Mouse (Mus musculus) retina, embryonic 14.5 days (tissue): ENCODE measurements around the gene Pwp2.
"Not testable (repeated sequence)": the region's sequence is repeated elsewhere in the genome, so short reads cannot be mapped to it uniquely, and the experiment has no call there.

Experiments
- DNase-seq: peaks from one replicate; pipeline ENCODE4 v3.0.0-alpha.2; 2015; ENCODE audit warnings: low spot score

The Pwp2 gene

DNA sequence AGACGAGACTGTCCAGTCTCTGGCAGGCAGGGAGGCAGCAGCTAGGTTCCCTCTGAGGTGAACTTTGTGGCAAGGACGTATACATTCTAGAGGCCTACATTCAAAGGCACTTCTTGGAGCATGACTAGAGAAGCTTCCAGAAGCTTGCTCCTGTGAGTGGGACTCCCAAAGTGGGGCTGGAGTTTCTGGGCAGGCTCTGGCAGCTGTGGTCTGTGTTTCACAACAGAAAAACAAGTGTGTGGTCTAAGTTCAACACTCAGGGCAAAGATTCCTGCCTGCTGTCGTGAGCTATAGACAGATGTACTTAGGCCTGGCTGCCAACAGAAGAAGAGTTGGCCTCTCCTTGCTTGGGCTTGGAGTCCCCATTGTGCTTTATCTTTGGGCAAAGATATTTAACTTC is 44.1 kb downstream of the Pwp2 start:
- no peak for DNase-seq

DNA sequence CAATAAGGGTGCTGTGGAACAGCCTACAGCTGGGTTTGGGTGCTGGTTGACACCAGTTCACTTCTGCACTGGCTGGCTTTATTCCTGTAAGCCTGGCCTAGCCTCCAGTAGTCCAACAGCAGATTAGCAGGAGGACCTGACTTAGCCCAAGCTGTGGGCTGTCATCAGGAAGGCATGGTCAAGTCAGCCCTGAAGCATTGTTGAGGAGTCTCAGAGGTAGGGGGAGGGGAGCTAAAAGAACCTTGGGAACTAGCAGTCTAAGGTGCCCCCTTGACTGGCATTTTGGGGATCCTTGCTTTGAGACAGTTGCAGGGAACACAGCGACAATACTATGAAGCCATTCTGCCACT is 44.7 kb downstream of the Pwp2 start:
- no peak for DNase-seq

DNA sequence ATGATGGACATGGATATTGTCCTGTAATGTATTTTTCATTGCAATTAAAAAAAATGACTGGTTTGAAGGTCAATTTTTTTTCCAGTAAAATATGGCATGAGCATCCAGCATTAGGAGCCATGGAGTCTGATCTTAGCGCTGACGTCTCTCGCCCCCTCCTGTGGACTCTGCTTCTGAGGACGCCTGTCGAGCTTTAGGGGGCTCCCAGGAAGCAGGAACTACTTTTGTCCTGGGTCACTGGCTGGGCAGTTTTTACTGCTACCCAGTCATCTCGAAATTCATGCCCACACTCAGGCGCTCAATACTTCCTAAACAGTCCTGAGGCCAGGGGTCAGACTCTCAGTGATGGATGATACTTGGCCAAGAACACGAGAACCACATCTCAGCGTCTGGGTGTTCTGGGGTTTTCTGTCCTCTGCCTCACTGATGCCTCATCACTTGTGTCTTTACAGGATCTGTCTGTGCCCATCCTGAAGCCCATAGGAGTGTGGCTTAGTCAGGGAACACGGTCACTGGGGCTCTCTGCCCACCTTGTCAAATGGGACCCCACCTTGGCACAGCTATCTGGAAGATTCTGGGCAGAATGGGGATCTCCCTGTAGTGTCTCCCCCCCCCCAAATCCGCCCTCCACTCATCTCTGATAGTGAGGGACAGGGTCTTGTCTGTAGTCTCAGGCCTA is 45.2 kb downstream of the Pwp2 start:
- DNase-seq: no peak

DNA sequence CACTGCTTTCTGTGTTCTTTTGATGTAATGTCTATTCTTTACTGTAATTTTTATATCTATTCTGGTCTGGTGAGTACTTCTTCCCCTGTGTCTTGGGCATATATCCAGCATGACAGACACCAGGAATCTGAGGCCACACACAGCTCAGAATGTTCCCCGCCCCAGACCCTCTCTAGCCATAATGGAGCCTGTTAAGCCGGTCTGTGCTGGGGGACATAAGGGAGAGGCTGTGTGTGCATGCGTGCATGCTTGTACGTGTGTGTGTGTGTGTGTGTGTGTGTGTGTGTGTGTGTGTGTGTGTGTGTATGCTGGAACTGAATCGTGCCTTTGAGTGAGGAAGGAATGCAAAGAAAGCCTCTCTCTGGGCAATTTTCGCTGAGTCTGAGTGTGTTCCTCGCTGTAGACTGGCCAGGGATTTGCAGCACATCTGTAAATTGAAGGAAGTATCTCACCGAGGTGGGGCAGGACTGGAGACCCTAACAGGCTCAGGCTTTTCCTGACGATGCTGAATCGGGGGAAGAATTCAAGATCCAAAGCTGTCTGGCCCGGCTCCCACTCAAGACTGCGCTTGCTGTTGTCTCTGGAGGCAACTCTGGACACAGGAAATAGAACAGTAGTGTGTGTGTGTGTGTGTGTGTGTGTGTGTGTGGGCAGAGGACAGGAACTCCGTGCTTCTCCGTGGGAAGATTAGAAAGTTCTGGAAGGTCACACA is 46.0 kb downstream of the Pwp2 start:
- DNase-seq: no peak

DNA sequence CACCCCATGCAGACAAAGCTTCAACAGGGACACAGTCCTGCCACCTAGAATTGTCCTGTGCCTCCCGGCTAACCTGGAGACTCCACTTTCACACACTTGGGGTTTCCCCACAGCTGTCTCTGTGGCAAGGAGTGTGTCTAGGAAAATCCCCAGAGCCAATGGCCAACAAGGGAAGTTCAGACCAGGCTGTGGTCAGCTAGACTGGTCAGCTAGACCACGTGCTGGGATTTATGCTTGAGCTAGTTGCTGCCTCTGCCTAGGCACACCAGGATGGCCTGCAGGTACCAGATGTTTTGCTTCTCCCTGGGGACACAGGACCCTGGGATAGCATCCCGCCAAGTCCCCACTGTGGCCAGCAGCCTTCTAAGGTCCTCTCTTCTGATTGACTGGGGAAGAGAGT is 47.8 kb downstream of the Pwp2 start:
- no peak for DNase-seq

DNA sequence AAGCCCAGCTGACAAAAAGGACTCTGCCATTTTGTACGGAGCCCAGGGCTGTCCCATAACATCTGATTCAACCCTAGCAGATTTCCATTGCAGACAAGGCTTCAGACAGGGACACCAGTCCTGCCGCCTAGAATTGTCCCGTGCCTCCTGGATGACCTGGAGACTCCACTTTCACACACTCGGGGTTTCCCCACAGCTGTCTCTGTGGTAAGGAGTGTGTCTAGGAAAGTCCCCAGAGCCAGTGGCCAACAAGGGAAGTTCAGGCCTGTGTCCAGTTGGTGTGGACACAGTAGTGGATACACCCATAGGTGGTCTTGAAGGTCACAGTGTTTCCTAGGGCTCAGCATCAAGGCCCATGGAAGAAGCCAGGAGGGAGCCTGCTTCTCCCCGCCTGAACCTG is 49.0 kb downstream of the Pwp2 start:
- DNase-seq: no peak

DNA sequence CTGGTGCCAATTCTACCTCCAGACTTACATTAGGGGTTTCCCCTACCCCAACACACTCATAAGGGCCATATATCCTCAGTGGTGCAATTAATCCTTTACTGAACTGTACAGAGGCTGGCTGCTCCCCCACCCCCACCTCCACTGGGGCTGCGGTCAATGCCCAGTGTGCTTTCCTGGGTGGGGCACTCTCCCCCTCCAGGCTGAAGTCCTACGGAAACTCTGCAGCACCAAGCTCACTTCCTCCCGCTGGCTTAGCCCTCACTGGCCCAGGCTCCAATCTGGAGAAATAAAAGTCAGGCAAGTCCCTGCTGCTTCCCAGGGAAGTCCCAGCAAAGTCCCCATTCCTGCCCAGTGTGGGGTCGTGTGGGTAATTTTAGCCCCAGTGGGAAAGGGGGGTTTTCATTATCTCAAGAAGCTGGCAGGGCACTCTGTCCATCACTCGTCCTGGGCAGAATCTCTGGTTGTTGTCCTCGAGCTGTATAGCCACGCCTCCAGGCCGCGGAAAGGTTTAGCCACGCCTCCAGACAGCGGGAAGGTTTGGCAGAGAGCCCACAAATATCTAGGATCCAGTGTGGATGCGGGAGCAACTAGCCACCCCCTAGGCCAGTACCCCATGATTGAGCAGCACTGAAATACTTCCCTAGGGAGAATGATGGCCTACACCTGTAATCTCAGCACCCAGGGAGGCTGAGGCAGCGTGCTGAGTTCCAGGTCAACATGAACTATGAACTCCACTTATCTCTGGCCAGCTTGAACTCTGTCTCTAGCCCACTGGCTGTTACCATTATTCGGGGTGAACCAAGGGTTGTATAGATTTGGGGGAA is 49.8 kb downstream of the Pwp2 start:
- peak; percentile 63 for DNase-seq

DNA sequence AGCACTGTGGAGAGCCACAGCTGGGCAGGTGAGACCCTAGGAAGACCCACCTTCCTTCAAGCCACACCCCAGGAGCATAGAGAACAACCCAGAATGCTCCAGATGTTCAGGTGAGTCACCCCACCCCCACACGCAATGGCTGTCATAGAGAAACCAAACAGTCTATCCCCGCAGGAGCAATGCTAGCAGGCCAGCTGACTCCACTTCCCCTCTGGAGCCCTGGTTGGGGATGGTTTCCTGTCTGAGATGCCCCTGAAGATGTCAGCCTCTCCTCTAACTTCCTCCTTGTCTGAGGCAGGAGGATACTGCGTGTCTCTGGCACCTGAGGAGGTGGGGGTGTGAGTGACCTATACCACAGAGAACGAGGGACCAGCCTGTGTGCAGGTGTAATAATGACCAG is 50.5 kb downstream of the Pwp2 start:
- DNase-seq: no peak

DNA sequence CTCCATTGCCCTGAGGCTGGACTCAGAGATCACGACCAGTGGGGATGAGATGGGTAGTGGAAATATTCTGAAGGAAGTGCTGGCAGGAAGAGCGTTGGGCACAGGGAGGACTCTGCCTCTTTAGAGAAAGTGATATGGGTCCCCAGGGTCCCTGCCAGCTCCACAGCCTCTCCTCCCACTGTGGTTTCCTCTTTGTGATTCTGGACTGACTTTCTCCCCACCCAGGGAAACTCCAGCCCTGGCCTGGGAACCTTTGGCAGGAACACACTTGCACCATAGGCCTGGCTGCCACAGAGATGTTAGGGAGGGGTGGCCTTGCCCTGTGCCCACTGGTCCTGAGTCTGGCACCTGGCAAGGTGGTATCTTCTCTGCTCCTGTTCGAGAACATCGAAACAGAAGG is 55.0 kb downstream of the Pwp2 start:
- DNase-seq: no peak

DNA sequence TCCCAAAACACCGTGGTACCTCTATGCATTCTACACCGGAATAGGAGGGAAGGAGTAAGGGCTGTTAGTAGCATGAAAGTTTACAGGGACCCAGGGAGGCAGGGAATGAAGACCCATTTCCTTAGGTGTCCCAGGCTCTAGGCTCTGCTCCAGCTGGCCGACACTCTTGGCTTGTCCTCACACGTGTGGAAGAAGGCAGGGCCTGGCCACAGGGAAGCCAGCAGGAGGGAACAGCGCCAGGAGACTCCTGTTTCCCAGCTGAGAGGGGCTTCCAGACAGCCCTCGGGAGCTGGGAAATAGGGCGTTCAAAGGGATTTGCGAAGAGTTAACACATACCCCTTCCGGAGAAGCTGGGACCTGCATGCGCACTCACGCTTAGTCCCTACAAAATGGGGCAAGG is 55.5 kb downstream of the Pwp2 start:
- no peak for DNase-seq

DNA sequence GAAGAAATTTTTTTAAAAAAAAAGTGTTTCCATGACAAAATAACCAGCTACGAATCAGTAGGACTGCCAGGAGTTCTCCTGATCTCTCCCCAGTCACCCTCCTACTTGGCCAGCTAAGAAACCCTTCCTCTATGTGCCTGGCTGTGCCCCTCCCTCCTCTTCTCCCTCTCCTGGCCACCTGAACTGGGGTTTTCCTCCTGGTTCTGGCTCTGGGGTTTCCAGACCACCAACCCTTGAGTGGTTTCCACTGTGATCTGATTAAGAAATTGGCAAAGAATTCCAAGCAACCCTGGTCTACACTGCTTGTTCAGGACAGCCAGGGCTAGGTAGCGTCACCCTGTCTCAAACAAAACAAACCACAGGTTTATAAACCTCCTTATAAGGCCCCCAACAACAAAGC is 56.3 kb downstream of the Pwp2 start:
- no peak for DNase-seq

DNA sequence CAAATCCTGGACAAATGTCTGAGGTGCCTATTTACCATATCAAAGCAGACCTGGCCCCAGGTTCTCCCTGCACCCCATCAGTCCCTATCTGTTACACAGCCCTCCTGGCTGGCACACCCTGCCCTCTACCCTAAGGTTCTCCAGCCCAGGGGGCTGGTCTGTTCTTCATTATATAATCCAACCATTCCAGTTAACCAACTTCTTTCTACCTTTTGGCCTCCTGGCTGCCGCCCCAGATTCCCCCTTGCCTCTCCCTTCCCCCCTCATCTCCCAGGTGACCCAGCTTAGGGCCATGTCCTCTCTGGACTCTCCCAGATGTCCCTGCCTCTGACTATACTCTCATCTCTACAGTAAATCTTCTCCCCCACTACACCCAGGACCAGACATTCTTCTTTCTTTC is 57.0 kb downstream of the Pwp2 start:
- no peak for DNase-seq

DNA sequence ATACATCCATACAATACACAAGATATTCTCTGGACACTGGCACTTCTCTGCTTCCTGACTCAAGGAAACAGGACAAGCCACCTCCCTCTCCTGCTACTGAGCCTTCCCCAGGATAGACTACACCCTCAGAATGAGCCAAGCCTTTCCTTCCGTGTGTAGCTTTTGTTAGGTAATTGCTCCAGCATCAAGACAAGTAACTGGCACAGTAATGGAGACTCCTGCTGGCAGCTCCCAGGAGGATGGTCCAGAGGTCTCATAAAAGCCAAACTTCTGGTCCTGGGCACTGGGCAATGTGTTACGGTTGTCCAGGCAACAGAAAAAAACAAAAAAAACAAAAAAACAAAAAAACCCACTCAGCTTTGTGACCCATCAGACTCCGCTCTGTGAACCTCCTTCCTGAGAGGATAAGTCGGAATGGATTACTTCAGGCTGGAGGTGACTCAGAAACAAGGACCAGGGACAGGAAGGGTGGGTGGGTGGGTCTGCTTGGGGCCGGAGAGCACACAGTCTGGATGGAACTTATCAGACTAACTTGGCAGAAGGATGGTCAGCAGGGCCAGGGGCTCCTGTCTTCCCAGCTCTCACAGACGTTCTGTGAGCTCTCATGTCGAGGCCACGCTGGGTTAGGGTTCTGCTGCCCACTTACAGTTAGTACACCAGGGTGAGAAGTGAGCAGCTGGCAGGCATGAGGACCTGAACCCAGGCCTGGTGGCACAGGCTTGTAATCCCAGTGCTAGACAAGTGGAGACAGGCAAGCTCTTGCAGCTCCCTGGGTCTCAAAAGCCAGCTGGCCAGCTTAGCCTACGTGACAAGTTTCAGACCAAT is 57.7 kb downstream of the Pwp2 start:
- no peak for DNase-seq

DNA sequence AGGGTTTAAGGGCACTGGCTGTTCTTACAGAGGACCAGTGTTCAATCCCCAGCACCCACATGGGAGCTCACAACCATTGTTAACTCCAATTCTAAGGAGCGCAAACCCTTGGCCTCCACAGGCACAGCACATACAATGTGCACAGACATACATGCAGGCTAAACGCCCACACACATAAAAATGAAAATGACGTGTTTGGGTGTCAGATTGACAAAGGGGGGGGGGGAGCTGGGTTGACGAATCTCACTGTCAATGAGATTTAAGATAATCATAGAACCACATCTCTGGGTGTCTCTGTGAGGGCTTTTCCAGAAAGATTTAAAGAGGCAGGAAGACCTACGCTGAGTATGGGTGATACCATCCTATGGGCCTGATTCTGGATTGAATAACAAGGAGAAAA is 58.6 kb downstream of the Pwp2 start:
- DNase-seq: no peak

DNA sequence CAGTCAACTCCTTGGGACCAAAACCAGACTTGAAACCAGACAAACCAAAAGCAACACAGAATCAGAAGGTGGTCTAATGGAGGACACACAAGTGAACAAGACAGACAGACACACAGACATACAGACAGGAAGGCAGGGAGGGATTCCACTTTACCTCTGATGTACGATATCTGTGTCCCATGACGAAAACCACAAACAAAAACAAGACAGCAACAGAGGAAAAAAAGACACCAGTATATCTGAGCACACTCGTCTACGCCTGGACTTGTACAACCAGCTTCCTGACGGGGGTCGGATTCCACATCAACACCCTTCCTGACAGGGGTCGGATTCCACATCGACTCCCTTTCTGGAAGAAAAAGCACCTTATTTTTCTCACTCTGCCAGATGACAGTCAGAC is 59.9 kb downstream of the Pwp2 start:
- DNase-seq: not testable (repeated sequence)

DNA sequence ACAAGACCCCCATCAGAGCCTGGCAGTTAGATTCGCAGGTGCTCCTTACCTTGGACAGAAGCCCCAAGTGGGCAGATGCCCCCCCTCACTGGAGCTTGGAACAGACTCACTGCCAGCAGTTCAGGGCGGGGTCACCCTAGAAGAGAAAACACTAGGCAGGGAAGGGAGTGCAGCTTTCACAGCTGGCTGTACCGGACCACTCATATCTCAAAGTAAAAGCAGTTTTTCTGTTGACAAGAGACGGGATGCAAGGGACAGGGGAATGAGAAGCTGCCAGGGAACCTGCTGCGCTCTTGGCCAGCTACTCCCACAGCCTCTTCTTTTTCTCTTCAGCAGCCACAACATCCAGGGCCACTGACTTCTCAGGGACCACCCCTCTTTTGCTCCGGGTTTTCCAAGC is 60.8 kb downstream of the Pwp2 start:
- not testable (repeated sequence) for DNase-seq
